Mouse (Mus musculus): ENCODE results near the gene A1cf.

DNA sequence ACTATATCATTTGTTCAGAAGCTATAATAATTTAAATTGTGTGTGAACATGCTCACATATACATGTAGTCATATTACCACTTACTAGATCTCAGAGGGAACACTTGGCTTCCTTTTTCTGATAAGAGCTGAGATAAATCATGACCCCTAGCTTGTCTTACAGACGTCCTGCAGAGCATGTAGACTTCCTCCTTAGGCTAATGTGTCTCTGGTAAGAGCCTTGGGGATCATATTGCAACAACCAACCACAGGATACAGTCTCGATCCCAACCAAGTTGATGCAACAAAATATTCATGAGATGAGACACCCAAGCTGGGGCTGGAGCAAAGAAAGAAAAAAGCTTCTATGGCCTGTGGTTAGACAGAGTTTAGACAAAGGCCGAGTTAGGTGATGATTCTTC, 94.6 kb downstream of the A1cf start:
- TF ChIP-seq CTCF (conservative IDR thresholded peaks at IDR 0.05; ENCODE audit: low read length) (no peak), NANOG (IDR thresholded peaks at IDR 0.05; ENCODE audit: borderline replicate concordance, low read length) (no peak)

Data from E14TG2a.4 (cell line).